Mouse (Mus musculus): Measurements from ENCODE around the gene Lmntd1. TPM values are rescaled to one million over a fixed set of nuclear protein-coding genes. Genes with fewer than 3 reads are reported as not detected.

Lmntd1 gene
- polyA plus RNA-seq, 1 experiment from 2014 or later = not detected

DNA sequence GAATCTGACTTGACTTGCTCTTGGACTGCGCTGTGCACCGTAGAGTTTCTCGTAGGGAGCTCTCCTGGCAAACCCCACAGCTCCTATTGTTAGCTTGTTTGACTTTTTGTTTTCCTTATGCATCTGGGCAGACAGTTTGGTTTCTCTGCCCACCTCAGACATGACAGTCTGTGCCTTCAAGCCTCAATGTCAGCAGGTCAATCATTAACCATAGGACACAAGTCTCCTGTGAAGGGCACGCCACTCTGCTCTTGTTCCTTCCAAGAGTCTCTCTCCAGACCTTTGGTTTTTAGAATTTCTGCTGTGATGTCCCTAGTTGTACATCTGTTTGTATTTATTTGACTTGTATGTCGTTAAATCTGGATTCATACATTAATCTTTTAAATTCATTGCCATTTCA, 63.1 kb downstream of the Lmntd1 start:
- no peak for ATAC-seq
- Histone ChIP-seq H3K4me2 (no peak overlapping the region), H3K9me3 (replicated peaks) (no peaks in the 10 kb centered on the region), H3K27me3 (replicated peaks) (no peaks in the 10 kb centered on the region), H3K4me1 (no peaks in the 10 kb centered on the region), H3K9ac (no peak overlapping the region), H3K36me3 (no peaks in the 10 kb centered on the region), H3K27ac (no peak overlapping the region), H3K4me3 (no peak overlapping the region)
- WGBS (ENCODE audit: insufficient replicate concordance) = 84% methylated on average over 5 of the region's 5 CpGs

DNA sequence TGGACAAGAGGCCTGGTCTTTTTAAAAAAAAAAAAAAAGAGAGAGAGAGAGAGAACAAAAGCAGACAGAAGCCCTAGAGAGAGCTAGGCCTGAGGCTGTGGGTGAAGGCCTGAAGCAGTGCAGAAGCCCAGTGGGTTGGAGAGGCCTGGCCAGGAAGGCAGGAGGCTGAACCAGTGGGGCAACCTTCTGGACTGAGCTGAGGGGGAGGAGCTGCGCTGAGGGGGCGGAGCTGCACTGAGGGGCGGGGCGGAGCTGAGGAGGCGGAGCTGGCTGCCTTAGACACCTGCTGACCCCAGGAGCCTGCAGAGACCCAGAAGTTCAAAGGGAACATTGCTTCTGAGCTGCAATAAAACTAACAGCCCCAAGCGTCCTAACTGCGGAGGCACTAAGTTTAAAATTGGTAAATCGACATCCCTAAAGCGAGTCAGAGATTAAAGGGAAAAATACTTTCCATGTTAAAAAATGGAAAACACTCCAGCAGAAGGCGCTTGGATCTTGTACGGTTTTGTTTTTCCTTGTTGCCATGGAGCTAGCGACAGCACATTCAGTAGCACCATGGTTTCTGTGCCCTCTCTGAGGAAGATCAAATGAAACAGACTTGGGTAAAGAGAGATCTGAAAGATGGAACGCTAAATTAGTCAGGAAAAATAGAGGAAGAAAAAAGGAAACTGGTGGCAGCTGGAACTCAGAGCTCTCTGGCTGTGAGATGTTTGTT, 68.0 kb downstream of the Lmntd1 start:
- Histone ChIP-seq H3K36me3 (no peaks in the 10 kb centered on the region), H3K9ac (no peak overlapping the region), H3K27ac (no peak overlapping the region), H3K4me1 (no peaks in the 10 kb centered on the region), H3K9me3 (replicated peaks) (peaks cover 10% of the 10 kb centered on the region), H3K4me3 (no peak overlapping the region), H3K4me2 (no peak overlapping the region), H3K27me3 (replicated peaks) (no peaks in the 10 kb centered on the region)
- 54% methylated on average over 13 of the region's 13 CpGs for WGBS (ENCODE audit: insufficient replicate concordance)
- ATAC-seq = 0 out of 2 replicates have a peak, but pooled peaks have one; percentile 35

DNA sequence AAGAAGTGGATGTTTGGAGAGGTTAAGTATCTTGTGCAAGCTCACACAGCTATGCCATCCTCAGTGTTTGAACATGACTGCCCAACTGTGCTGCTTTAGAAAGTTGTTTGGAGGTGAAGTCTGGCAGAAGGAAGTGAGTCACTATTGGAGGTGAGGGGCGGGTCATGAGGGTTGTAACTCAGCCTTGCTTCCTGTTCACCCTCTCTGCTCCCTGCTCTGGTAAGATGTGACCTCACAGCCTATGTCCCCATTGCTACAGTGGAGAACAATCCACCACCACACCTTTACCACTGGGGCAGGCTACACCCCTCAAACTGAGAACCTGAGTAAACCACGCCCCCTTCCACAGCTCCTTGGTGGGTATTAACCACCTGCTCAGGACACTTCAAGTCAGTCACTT, 69.3 kb downstream of the Lmntd1 start:
- peaks cover 10% of the 10 kb centered on the region for H3K9me3 ChIP-seq (replicated peaks)
- ATAC-seq = 0 out of 2 replicates have a peak, but pooled peaks have one; percentile 21
- 74% methylated on average over 2 of the region's 2 CpGs for WGBS (ENCODE audit: insufficient replicate concordance)

DNA sequence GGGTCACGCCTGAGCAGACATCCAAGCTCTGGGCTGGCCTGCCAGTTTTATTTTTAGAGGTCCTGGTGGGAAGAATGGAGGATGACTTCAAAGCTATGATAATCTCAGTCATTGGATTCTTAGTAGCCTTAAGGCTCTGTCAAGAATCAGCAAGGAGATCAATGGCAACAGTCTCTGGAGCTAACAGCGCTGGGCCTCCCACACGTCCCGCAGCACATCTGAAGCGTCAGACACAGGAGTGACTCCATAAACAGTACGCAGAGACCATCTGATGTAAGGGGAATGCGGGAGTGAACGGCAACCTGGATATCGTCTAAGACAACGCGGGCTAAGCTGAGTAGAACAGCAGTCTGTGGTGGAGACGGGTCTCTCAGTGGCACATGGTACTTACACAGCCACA, 69.8 kb downstream of the Lmntd1 start:
- Histone ChIP-seq H3K36me3 (no peaks in the 10 kb centered on the region), H3K4me2 (no peak overlapping the region), H3K9me3 (replicated peaks) (peaks cover 10% of the 10 kb centered on the region), H3K27me3 (replicated peaks) (no peaks in the 10 kb centered on the region), H3K4me1 (no peaks in the 10 kb centered on the region), H3K9ac (no peak overlapping the region), H3K4me3 (no peak overlapping the region), H3K27ac (no peak overlapping the region)
- no peak for ATAC-seq
- 76% methylated on average over 12 of the region's 12 CpGs for WGBS (ENCODE audit: insufficient replicate concordance)

More for the DNA sequence above, 69.3 kb downstream of the Lmntd1 start:
- Histone ChIP-seq H3K36me3 (no peaks in the 10 kb centered on the region), H3K4me2 (no peak overlapping the region), H3K9ac (no peak overlapping the region), H3K27ac (no peak overlapping the region), H3K27me3 (replicated peaks) (no peaks in the 10 kb centered on the region), H3K4me1 (no peaks in the 10 kb centered on the region), H3K4me3 (no peak overlapping the region)

DNA sequence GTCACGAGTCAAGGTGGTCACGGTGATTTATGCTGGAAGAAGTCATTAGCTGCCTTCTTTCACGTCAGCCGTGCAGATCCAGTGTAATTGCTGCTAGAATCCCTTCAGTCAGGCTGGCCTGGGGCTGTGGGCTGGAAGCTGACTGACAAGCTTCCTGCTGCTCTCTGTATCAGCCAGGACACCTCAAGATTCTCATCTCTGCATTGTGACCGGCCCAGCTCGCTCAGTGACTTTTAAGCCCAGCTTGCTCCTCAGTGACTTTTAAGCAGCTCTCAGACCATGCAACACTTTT, 74.6 kb downstream of the Lmntd1 start:
- H3K27ac ChIP-seq = no peak overlapping the region

DNA sequence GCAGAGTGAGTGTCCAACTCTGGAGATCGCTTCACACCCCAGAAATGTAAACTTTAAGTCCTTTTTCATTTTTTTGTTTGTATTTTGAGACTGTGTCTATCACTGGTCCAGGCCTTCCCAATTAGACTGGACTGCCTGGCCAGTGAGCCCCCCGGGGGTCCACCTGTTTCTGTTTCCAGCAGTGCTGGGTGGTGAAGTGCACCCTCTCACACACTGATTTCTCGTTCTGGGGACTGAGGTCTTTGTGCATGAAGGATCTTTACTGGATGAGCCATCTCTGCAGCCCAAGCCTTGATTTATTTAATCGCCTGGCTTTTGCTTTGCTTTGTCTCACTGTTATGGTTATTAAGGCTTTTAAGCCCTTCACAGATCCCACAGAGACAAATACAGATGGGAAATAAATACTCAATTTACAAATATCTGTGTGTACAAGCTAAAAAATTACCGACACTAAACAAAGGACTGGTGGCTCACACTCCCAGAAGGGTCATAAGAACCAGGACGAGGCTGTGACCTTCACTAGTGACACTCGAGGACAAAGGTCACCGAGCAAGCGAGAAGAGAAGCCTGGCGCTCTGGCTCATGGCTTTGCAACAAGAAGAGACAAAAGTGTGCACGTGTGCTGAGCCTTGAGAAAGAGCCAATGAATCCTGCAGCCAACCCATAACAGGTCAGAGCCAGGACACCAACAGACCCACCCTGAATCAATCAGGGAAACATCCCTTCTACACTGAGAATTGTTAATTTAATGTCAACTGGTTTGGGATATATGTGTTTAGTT, 75.1 kb downstream of the Lmntd1 start:
- Histone ChIP-seq H3K36me3 (no peaks in the 10 kb centered on the region), H3K27ac (no peak overlapping the region)
- no peak for ATAC-seq

More for the DNA sequence above, 74.6 kb downstream of the Lmntd1 start:
- Histone ChIP-seq H3K9me3 (replicated peaks) (peaks cover 10% of the 10 kb centered on the region), H3K4me3 (no peak overlapping the region), H3K4me1 (no peaks in the 10 kb centered on the region), H3K4me2 (no peak overlapping the region), H3K27me3 (replicated peaks) (no peaks in the 10 kb centered on the region), H3K36me3 (no peaks in the 10 kb centered on the region), H3K9ac (no peak overlapping the region)
- ATAC-seq = no peak
- WGBS (ENCODE audit: insufficient replicate concordance) = 65% methylated on average over 6 of the region's 6 CpGs

DNA sequence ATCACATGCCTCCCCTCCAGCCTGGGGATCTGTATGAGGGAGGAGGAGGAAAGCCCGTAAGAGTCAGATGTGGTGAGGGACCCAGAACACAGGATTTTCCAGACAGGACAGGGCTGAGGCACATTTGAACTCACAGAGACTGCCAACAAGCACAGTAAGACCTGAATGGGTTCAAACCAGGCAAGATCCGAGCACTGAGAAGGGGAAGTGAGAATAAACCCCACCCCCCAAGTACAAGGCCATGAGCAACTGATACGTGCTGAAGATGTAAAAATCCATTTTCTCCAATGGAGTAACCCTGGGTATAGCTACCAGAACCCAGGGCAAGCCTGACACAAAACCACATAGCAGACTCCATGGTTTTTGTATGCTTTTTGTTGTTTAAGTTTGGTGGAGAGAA, 83.7 kb downstream of the Lmntd1 start:
- 40% methylated on average over 3 of the region's 3 CpGs for WGBS (ENCODE audit: insufficient replicate concordance)

More for the DNA sequence above, 75.1 kb downstream of the Lmntd1 start:
- H3K9ac ChIP-seq = no peak overlapping the region
- H3K4me1 ChIP-seq = no peaks in the 10 kb centered on the region
- H3K9me3 ChIP-seq (replicated peaks) = peaks cover 10% of the 10 kb centered on the region
- WGBS (ENCODE audit: insufficient replicate concordance) = 61% methylated on average over 11 of the region's 11 CpGs
- no peak overlapping the region for H3K4me2 ChIP-seq
- no peaks in the 10 kb centered on the region for H3K27me3 ChIP-seq (replicated peaks)
- no peak overlapping the region for H3K4me3 ChIP-seq

DNA sequence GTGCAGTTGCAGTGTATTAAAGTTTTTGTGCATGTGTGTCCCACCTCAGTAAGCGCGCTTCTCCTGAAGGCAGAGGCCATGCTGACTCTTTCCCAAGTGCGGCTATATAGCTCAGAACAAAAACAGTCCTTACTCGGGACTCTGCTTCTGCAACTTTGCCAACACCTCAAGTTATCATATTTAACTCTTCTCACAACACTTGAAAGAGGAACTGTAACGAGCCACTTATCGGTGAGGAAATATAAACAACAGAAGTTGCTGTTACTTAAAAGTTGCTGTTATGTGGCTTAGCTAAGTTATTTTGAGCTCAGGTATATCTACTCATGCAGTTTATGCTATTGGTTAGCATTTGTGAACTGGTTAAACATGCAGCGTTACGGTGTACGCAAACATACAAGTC, 90.8 kb downstream of the Lmntd1 start:
- H3K36me3 ChIP-seq = no peaks in the 10 kb centered on the region
- H3K4me1 ChIP-seq = no peaks in the 10 kb centered on the region
- no peak overlapping the region for H3K27ac ChIP-seq
- H3K4me3 ChIP-seq = no peak overlapping the region
- 78% methylated on average over 9 of the region's 9 CpGs for WGBS (ENCODE audit: insufficient replicate concordance)
- ATAC-seq = no peak
- H3K9ac ChIP-seq = no peak overlapping the region
- no peak overlapping the region for H3K4me2 ChIP-seq
- H3K27me3 ChIP-seq (replicated peaks) = no peaks in the 10 kb centered on the region
- H3K9me3 ChIP-seq (replicated peaks) = no peaks in the 10 kb centered on the region

More for the DNA sequence above, 83.7 kb downstream of the Lmntd1 start:
- no peak overlapping the region for H3K4me3 ChIP-seq
- H3K27ac ChIP-seq = no peak overlapping the region
- H3K36me3 ChIP-seq = no peaks in the 10 kb centered on the region
- ATAC-seq = no peak
- H3K4me2 ChIP-seq = no peak overlapping the region
- no peaks in the 10 kb centered on the region for H3K4me1 ChIP-seq
- H3K27me3 ChIP-seq (replicated peaks) = no peaks in the 10 kb centered on the region
- H3K9me3 ChIP-seq (replicated peaks) = no peaks in the 10 kb centered on the region
- H3K9ac ChIP-seq = no peak overlapping the region

DNA sequence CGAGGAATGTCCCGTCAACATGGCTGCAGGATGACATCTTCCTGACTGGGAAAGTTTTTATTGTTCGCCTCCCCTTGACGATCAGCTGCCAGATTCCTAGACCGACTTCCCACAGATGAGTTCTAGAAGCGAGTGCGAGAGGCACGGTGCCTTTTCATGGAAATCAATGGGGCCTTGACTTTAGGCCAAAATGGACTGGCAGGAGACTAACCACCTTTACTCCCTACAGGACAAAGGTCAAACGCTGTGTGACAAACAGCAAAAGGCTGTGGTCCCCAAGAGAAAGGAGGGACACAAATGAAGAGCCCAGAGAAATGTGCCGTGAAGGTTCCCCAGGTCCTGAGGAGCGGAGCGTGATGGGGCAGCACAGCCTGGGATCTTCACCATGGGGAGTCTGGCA, 91.5 kb downstream of the Lmntd1 start:
- WGBS (ENCODE audit: insufficient replicate concordance) = 79% methylated on average over 12 of the region's 12 CpGs

DNA sequence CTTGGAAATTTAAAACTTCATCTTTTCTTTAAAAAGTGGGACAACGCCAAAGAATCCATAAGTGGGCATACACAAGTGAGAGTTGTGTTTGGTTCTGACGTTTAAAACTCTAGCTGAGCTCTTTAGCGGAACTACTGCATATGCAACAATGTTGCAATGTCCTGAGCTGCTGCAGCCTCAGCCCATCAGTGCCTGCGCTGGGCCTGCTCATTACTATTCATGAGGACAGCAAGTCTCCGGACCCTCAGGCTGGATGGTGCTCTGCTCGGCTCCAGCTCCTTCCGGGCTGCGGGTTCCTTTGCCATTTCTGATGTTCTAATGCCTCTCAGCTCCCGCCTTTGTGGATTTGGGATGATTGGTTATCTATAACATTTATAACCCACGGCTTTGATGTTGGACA, 97.1 kb downstream of the Lmntd1 start:
- no peak overlapping the region for H3K27ac ChIP-seq
- 48% methylated on average over 10 of the region's 10 CpGs for WGBS (ENCODE audit: insufficient replicate concordance)
- no peak for ATAC-seq
- H3K36me3 ChIP-seq = no peaks in the 10 kb centered on the region
- no peak overlapping the region for H3K4me2 ChIP-seq
- H3K4me1 ChIP-seq = peaks cover 4% of the 10 kb centered on the region; the same call in 1 of the 2 replicates
- no peaks in the 10 kb centered on the region for H3K9me3 ChIP-seq (replicated peaks)
- H3K9ac ChIP-seq = no peak overlapping the region
- H3K27me3 ChIP-seq (replicated peaks) = no peaks in the 10 kb centered on the region
- H3K4me3 ChIP-seq = no peak overlapping the region

More for the DNA sequence above, 91.5 kb downstream of the Lmntd1 start:
- H3K4me2 ChIP-seq = no peak overlapping the region
- no peak for ATAC-seq
- no peak overlapping the region for H3K27ac ChIP-seq
- no peaks in the 10 kb centered on the region for H3K36me3 ChIP-seq
- H3K4me3 ChIP-seq = no peak overlapping the region
- no peak overlapping the region for H3K9ac ChIP-seq
- H3K9me3 ChIP-seq (replicated peaks) = no peaks in the 10 kb centered on the region
- H3K4me1 ChIP-seq = no peaks in the 10 kb centered on the region
- H3K27me3 ChIP-seq (replicated peaks) = no peaks in the 10 kb centered on the region

DNA sequence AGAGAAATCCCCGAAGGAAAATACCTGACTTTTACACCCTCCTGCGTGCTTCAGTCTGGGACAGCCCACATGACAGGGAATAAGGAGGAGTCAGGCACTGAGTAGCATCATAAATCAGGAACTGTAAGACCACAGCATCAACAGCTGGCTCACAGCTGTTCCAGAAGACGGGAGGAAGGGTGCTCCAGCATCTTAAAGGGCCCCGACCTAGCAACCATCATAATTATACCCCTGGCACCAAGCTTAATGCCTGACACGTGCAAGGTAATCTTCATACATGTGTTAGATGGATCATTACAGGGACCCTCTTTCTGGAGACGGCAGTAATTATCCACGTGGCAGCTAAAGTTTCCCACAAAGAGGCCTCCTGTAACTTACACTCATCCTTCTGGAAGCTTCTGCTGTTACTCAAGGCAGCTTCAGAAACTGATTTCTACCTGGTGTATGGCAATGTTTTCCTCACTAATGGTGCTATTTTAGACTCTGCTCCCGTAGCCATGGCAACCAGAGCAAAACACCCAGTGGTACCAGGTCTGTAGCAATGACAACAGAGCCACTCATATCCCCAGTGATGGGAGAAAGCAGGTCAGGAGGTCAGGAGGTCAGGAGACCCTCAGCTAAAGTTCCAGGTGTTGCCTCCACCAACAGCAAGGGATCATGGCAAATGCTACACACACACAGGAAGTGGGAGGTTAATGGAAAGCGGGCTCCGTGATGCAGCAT, 98.1 kb downstream of the Lmntd1 start:
- H3K27me3 ChIP-seq (replicated peaks) = no peaks in the 10 kb centered on the region
- no peak overlapping the region for H3K4me2 ChIP-seq
- no peak for ATAC-seq
- no peaks in the 10 kb centered on the region for H3K9me3 ChIP-seq (replicated peaks)
- H3K36me3 ChIP-seq = no peaks in the 10 kb centered on the region
- peaks cover 4% of the 10 kb centered on the region; the same call in 1 of the 2 replicates for H3K4me1 ChIP-seq
- no peak overlapping the region for H3K27ac ChIP-seq
- 58% methylated on average over 10 of the region's 10 CpGs for whole genome bisulfite sequencing (ENCODE audit: insufficient replicate concordance)
- no peak overlapping the region for H3K4me3 ChIP-seq
- H3K9ac ChIP-seq = no peak overlapping the region

DNA sequence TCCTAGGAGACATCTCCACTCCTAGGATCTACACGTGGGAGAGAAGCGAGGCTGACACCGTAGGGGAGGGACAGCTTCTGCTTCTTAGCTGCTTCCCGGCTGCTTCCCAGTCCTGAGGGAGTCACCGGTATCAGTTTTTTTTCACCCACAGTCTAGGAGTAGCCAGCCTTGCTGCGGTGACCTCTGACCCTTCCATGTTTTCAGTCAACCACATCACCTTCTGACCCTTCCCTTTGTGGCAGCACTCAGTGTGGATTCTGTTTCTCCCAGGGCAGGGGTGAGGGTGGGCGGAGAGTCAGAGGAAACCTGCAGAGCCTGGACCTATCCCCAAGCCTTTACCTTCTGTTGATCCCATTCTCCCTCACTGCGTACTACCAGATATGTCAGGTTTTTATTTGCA, 102.9 kb downstream of the Lmntd1 start:
- Histone ChIP-seq H3K4me2 (no peak overlapping the region), H3K27ac (no peak overlapping the region), H3K36me3 (no peaks in the 10 kb centered on the region), H3K9me3 (replicated peaks) (no peaks in the 10 kb centered on the region), H3K4me1 (peaks cover 4% of the 10 kb centered on the region; the same call in 1 of the 2 replicates), H3K27me3 (replicated peaks) (no peaks in the 10 kb centered on the region), H3K4me3 (no peak overlapping the region), H3K9ac (no peak overlapping the region)
- WGBS (ENCODE audit: insufficient replicate concordance) = 57% methylated on average over 8 of the region's 8 CpGs
- ATAC-seq = peak; percentile 71
